Mouse (Mus musculus): Measurements from ENCODE around the gene Clasp2. TPM values are rescaled to one million over a fixed set of nuclear protein-coding genes. Genes with fewer than 3 reads are reported as not detected.

Gene Clasp2
- polyA plus RNA-seq, 2 experiments = 18.7 to 21.4 TPM

- Histone ChIP-seq H3K4me2 (replicated peaks; ENCODE audit: low read depth, low read length, severe bottlenecking) (no peak overlapping the region), H3K9me3 (ENCODE audit: control insufficient read depth, low read length) (no peaks in the 10 kb centered on the region), H3K36me3 (ENCODE audit: control insufficient read depth, insufficient read depth, low read length) (peaks cover 41% of the 10 kb centered on the region), H3K27me3 (ENCODE audit: control insufficient read depth, insufficient read depth, low read length) (no peaks in the 10 kb centered on the region), H3K4me3 (replicated peaks; ENCODE audit: low read length) (no peak overlapping the region), H3K4me1 (ENCODE audit: control insufficient read depth, insufficient read depth, low read length) (no peaks in the 10 kb centered on the region), H3K27ac (replicated peaks; ENCODE audit: low read depth, low read length) (no peak overlapping the region), H3K9ac (ENCODE audit: low read depth, low read length, severe bottlenecking) (no peak overlapping the region)
- 83% methylated on average over 1 of the region's 1 CpGs for WGBS
- DNase-seq (ENCODE audit: low spot score) (no peak), ATAC-seq (ENCODE audit: low FRiP score, low read depth) (no peak)
- TF ChIP-seq POLR2A (IDR thresholded peaks at IDR 0.05; ENCODE audit: borderline replicate concordance, extremely low read depth, insufficient read depth, insufficient read length) = no peak
These were observed 205.9 kb downstream of the Clasp2 start for GRCm38 (mm10) chr9:113947216-113947615.

- DNase-seq (ENCODE audit: low spot score) (no peak), ATAC-seq (ENCODE audit: low FRiP score, low read depth) (no peak)
- H3K4me2 ChIP-seq (replicated peaks; ENCODE audit: low read depth, low read length, severe bottlenecking) = no peak overlapping the region
- no peaks in the 10 kb centered on the region for H3K27me3 ChIP-seq (ENCODE audit: control insufficient read depth, insufficient read depth, low read length)
- no peak overlapping the region for H3K9ac ChIP-seq (ENCODE audit: low read depth, low read length, severe bottlenecking)
- 97% methylated on average over 4 of the region's 4 CpGs for WGBS
- H3K4me1 ChIP-seq (ENCODE audit: control insufficient read depth, insufficient read depth, low read length) = no peaks in the 10 kb centered on the region
- no peak for TF ChIP-seq POLR2A (IDR thresholded peaks at IDR 0.05; ENCODE audit: borderline replicate concordance, extremely low read depth, insufficient read depth, insufficient read length)
- H3K4me3 ChIP-seq (replicated peaks; ENCODE audit: low read length) = no peak overlapping the region
- H3K9me3 ChIP-seq (ENCODE audit: control insufficient read depth, low read length) = no peaks in the 10 kb centered on the region
- H3K36me3 ChIP-seq (ENCODE audit: control insufficient read depth, insufficient read depth, low read length) = peaks cover 70% of the 10 kb centered on the region
- no peak overlapping the region for H3K27ac ChIP-seq (replicated peaks; ENCODE audit: low read depth, low read length)
These were observed 216.5 kb downstream of the Clasp2 start for GRCm38 (mm10) chr9:113957777-113958176.

- no peaks in the 10 kb centered on the region for H3K9me3 ChIP-seq (ENCODE audit: control insufficient read depth, low read length)
- no peak overlapping the region for H3K27ac ChIP-seq (replicated peaks; ENCODE audit: low read depth, low read length)
- H3K4me3 ChIP-seq (replicated peaks; ENCODE audit: low read length) = no peak overlapping the region
- H3K27me3 ChIP-seq (ENCODE audit: control insufficient read depth, insufficient read depth, low read length) = no peaks in the 10 kb centered on the region
- H3K9ac ChIP-seq (ENCODE audit: low read depth, low read length, severe bottlenecking) = no peak overlapping the region
- ATAC-seq (ENCODE audit: low FRiP score, low read depth) (no peak), DNase-seq (ENCODE audit: low spot score) (no peak)
- no peak overlapping the region for H3K4me2 ChIP-seq (replicated peaks; ENCODE audit: low read depth, low read length, severe bottlenecking)
- no peaks in the 10 kb centered on the region for H3K4me1 ChIP-seq (ENCODE audit: control insufficient read depth, insufficient read depth, low read length)
- no peak for TF ChIP-seq POLR2A (IDR thresholded peaks at IDR 0.05; ENCODE audit: borderline replicate concordance, extremely low read depth, insufficient read depth, insufficient read length)
- peaks cover 79% of the 10 kb centered on the region for H3K36me3 ChIP-seq (ENCODE audit: control insufficient read depth, insufficient read depth, low read length)
These were observed 222.4 kb downstream of the Clasp2 start for GRCm38 (mm10) chr9:113963718-113964117.

- no peaks in the 10 kb centered on the region for H3K27me3 ChIP-seq (ENCODE audit: control insufficient read depth, insufficient read depth, low read length)
- H3K4me2 ChIP-seq (replicated peaks; ENCODE audit: low read depth, low read length, severe bottlenecking) = no peak overlapping the region
- H3K36me3 ChIP-seq (ENCODE audit: control insufficient read depth, insufficient read depth, low read length) = peaks cover 80% of the 10 kb centered on the region
- no peak overlapping the region for H3K4me3 ChIP-seq (replicated peaks; ENCODE audit: low read length)
- ATAC-seq (ENCODE audit: low FRiP score, low read depth) (no peak), DNase-seq (ENCODE audit: low spot score) (no peak)
- no peaks in the 10 kb centered on the region for H3K4me1 ChIP-seq (ENCODE audit: control insufficient read depth, insufficient read depth, low read length)
- WGBS = 92% methylated on average over 8 of the region's 8 CpGs
- no peaks in the 10 kb centered on the region for H3K9me3 ChIP-seq (ENCODE audit: control insufficient read depth, low read length)
- no peak for TF ChIP-seq POLR2A (IDR thresholded peaks at IDR 0.05; ENCODE audit: borderline replicate concordance, extremely low read depth, insufficient read depth, insufficient read length)
- no peak overlapping the region for H3K27ac ChIP-seq (replicated peaks; ENCODE audit: low read depth, low read length)
- H3K9ac ChIP-seq (ENCODE audit: low read depth, low read length, severe bottlenecking) = no peak overlapping the region
These were observed 223.1 kb downstream of the Clasp2 start for GRCm38 (mm10) chr9:113964415-113964814.

- DNase-seq (ENCODE audit: low spot score) (no peak), ATAC-seq (ENCODE audit: low FRiP score, low read depth) (no peak)
- TF ChIP-seq POLR2A (IDR thresholded peaks at IDR 0.05; ENCODE audit: borderline replicate concordance, extremely low read depth, insufficient read depth, insufficient read length) = no peak
- Histone ChIP-seq H3K27me3 (ENCODE audit: control insufficient read depth, insufficient read depth, low read length) (no peaks in the 10 kb centered on the region), H3K36me3 (ENCODE audit: control insufficient read depth, insufficient read depth, low read length) (peaks cover 89% of the 10 kb centered on the region), H3K4me1 (ENCODE audit: control insufficient read depth, insufficient read depth, low read length) (no peaks in the 10 kb centered on the region), H3K4me3 (replicated peaks; ENCODE audit: low read length) (no peak overlapping the region), H3K9me3 (ENCODE audit: control insufficient read depth, low read length) (no peaks in the 10 kb centered on the region), H3K4me2 (replicated peaks; ENCODE audit: low read depth, low read length, severe bottlenecking) (no peak overlapping the region), H3K27ac (replicated peaks; ENCODE audit: low read depth, low read length) (no peak overlapping the region), H3K9ac (ENCODE audit: low read depth, low read length, severe bottlenecking) (no peak overlapping the region)
- WGBS = 93% methylated on average over 4 of the region's 4 CpGs
These were observed 225.6 kb downstream of the Clasp2 start for GRCm38 (mm10) chr9:113966838-113967237.

- H3K9ac ChIP-seq (ENCODE audit: low read depth, low read length, severe bottlenecking) = no peak overlapping the region
- no peaks in the 10 kb centered on the region for H3K9me3 ChIP-seq (ENCODE audit: control insufficient read depth, low read length)
- H3K4me1 ChIP-seq (ENCODE audit: control insufficient read depth, insufficient read depth, low read length) = no peaks in the 10 kb centered on the region
- no peak for TF ChIP-seq POLR2A (IDR thresholded peaks at IDR 0.05; ENCODE audit: borderline replicate concordance, extremely low read depth, insufficient read depth, insufficient read length)
- H3K27ac ChIP-seq (replicated peaks; ENCODE audit: low read depth, low read length) = no peak overlapping the region
- DNase-seq (ENCODE audit: low spot score) (no peak), ATAC-seq (ENCODE audit: low FRiP score, low read depth) (no peak)
- H3K4me3 ChIP-seq (replicated peaks; ENCODE audit: low read length) = no peak overlapping the region
- H3K4me2 ChIP-seq (replicated peaks; ENCODE audit: low read depth, low read length, severe bottlenecking) = no peak overlapping the region
- peaks cover 87% of the 10 kb centered on the region for H3K36me3 ChIP-seq (ENCODE audit: control insufficient read depth, insufficient read depth, low read length)
- H3K27me3 ChIP-seq (ENCODE audit: control insufficient read depth, insufficient read depth, low read length) = no peaks in the 10 kb centered on the region
- WGBS = 93% methylated on average over 7 of the region's 7 CpGs
These were observed 227.7 kb downstream of the Clasp2 start for GRCm38 (mm10) chr9:113968967-113969366.

Other genes starting within 250 kb of the Clasp2 start
- gene Pdcd6ip, start 33.2 kb upstream of the Clasp2 start, polyA plus RNA-seq (2012; rRNA removed) = 74.4 and 74.5 TPM in 2 replicates
- 64.0 and 70.2 TPM in 2 replicates for gene Pdcd6ip, start 33.2 kb upstream of the Clasp2 start, polyA plus RNA-seq (2014; fragmentation: Nextera tagmentation; extraction: Ambion mirVana)
- 154 and 159 TPM in 2 replicates for gene Ubp1, start 189.5 kb downstream of the Clasp2 start, polyA plus RNA-seq (2012; rRNA removed)
- gene Ubp1, start 189.5 kb downstream of the Clasp2 start, polyA plus RNA-seq (2014; fragmentation: Nextera tagmentation; extraction: Ambion mirVana) = 42.0 and 49.9 TPM in 2 replicates

Measured in limb, embryonic 14.5 days (tissue).